Mouse (Mus musculus) kidney, adult 8-10 months (tissue): ENCODE data around the gene Duxbl1.
A peak's percentile ranks its signal among the peaks of the same experiment; 100 is the strongest.
"Not testable (repeated sequence)": the region's sequence is repeated elsewhere in the genome, so short reads cannot be mapped to it uniquely, and the experiment has no call there.

ENCODE experiments used
- DNase-seq, 2 experiments: peaks; one replicate each; pipeline ENCODE4 v3.0.0; 2022

Gene Duxbl1

DNA sequence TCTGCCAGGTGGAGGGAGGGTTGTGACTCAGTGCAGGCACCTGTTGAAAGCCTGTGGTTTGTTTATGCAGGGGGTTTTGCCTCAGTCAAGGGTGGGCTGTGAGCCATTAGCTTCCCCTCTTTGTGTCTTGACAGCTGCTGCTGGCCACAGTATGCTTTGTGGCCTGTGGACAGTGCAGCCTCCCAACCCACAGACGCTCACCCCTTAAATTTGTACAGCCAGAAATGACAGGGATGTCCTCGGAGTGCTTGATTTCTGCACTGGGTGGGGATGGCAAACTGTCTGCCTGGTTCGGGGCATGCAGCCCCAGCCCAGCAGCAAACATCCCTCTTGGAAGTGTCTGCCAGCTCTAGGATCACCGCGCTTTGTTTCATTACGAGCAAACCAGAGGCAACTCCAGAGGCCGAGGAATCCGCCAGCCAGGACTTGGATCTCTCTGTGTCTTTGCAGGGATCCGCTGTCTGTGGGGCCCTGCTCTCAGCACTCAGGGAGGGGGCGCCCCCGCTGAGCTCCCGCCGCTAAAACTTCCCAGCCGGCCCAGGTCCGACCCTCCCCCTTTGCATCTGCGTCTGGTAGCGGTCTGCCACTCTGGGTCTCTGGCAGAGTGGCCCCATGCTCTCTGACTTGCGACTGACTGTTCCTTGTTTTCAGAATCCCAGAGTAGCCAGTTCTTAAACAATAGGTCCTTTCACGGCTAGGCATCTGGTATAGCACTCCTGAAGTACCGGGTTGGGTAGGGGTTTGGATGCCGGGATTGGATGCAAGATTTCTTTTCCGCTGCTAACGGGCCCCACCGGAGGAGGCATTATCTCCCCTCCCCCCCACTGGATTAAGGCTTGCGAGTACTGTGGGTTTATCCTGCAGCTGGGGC is at the start of gene Duxbl1:
Duxbl1 (plus strand) TSS at position 207 of the 871 bp plus-strand sequence.
- not testable (repeated sequence) for DNase-seq

GRCm38 (mm10) chr14:25936867-25937630 is 41.3 kb upstream of the Duxbl1 start:
- DNase-seq = not testable (repeated sequence)

GRCm38 (mm10) chr14:25938004-25938403 is 40.4 kb upstream of the Duxbl1 start, which contains the start of gene Cphx1:
Gene Cphx1 (plus strand): TSS chr14:25938304.
- not testable (repeated sequence) for DNase-seq

- not testable (repeated sequence) for DNase-seq
Observed at GRCm38 (mm10) chr14:25957861-25958260, 20.5 kb upstream of the Duxbl1 start.

- not testable (repeated sequence) for DNase-seq
Observed at GRCm38 (mm10) chr14:25979242-25979941, 1.0 kb downstream of the Duxbl1 start.

DNA sequence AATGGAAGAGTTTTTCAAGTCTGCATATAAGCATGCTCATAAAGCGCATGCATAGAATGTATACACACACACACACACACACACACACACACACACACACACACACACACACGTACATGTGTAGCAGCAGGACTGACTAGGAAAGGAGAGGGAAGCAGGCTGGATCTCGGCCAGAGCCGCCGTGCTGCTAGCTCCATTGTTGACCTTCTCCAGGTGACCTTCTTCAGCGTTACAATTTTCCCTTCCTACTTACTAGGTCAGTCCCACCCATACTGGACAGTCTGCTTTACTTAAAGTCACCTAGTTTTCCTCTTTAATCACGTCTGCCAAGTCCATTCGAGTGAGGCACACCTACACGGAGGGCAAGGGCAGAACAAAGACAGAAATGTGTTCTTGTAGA is 3.5 kb downstream of the Duxbl1 start:
- DNase-seq = peak; percentile 7 to 11

DNA sequence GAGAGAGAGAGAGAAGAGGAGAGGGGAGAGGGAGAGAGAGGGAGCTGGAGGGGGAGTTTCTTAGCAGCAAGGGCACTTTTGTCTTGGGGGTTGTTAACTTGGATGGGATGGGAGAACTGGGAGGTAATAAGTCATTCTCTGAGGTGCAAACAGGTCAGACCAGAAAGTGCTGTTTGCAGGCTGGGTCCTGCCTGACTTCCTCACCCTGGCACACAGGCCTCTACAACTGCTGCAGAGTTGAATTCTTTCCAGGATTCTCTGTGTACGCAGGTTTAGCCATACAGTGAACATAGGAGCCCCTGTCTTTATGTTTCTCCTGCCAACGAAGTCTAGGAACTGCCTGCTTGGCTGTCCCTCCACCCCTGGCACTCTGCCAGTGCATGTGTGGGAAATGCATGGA is 29.1 kb downstream of the Duxbl1 start:
- not testable (repeated sequence) for DNase-seq

DNA sequence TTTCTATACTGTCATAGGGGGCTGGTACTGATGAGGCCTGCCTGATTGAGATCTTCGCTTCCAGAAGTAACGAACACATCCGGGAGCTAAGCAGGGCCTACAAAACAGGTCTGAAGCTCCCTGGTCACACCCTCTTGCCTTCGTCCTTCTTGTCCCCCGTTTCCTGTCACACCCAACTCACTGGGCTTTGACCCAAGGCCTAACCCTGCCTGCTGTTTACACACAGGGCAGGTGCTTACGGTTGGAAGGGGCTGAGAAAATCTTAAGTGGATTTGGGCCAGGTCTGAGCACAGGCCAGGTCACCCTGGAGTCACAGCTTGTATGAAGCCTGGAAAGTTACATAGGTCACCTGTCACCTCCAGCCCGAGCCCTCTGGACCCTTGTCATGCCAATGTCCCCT is 38.0 kb downstream of the Duxbl1 start:
- not testable (repeated sequence) for DNase-seq

DNA sequence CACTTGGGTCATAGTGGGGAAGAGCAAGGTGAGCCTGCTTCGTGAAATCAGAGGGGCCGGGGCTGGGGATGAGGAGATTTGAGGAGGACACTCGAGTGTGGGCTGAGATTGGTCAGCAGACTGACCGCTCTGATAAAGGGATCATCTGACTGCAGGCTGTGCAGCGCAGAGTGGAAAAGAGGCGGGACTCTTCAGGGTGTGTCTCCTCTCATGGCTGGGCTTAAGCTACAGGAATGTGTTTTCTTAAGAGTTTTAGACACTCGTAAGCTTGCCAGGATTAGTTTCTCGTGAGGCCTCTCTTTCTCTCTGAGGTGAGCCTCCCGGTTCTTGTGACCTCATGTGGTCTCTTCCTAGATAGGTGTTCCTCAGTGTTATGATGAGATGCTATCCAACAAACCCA is 43.2 kb downstream of the Duxbl1 start:
- DNase-seq = not testable (repeated sequence)

DNA sequence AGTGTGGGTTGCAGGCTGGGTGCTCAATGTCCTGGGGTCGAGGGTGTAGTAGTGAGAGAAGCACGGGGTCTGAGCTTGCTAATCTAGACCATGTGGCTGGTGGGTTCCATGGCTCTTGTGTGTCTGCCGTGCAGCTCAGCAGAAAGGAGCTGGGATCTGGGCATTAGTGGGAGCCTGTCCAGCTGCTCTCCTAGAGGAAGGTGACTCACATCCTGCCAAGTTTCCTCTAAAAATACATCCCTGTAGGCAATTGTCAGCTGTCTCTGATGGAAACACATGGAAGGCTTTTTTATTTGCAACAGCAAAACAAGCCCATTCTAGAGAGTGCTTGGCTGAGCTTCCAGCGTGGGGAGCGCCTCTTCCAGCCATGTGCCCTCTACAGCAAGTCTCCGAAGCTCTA is 44.5 kb downstream of the Duxbl1 start:
- DNase-seq = not testable (repeated sequence)

DNA sequence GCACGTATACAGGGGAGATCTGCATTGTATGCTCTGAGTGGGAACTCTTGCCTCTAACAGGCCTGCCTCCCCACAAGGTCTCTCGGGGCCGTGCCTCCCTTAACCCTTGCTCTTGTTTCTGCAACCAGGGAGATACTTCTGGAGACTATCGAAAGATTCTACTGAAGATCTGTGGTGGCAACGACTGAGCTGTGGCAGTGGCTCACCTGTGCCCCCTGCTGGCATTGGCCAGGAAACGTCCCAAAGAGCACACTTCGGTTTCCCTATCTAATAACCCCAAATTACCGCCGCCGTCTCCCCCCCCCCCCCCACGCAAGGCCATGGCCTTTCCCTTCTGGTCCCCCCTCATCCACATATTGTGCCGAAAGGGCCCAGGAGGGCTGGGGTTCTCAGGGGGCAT is 47.3 kb downstream of the Duxbl1 start:
- DNase-seq = not testable (repeated sequence)

- not testable (repeated sequence) for DNase-seq
Observed at GRCm38 (mm10) chr14:26034364-26034763, 56.0 kb downstream of the Duxbl1 start.

DNA sequence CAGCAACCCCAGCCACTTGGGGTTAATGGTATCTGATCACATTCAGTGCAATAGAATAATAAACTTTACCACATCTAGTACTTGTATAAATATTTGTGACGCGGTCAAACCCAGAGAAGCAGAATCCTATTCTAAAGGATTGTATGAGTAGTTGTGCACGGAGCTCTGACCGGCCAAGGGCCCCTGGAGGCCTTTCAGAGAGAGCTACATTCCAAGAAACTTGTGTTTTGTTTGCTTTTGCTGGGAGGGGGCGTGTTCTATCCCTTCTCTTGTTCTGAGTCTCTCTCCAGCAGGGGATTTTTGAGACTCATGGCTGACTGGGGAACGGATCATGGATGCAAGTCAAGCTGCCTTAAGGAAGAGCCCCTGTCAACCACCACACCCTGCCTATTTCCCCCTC is 57.1 kb downstream of the Duxbl1 start:
- not testable (repeated sequence) for DNase-seq
